Mouse (Mus musculus): ENCODE results near the gene Hrc.

DNA sequence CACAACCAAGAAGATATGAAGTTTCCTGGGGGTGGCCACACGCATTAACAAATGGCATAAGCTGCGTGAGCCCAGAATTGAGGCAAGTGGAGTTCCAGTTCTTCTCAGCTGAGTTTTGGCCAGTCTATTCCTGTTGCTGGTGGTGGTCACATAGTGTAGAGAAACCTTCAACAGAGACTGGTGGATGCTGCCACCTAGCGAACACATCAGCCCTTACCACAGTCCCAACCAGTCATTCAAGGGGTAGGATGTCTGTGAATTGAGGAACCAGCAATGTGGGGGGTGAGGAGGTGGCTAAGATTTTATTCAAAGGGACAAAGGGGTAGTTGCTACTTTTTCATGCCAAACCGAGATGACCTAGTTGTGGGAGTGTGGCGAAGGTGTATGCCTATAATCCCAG is 35.3 kb upstream of the Hrc start:
- TF ChIP-seq CTCF (IDR thresholded peaks at IDR 0.05; ENCODE audit: borderline replicate concordance, control insufficient read depth, extremely low read depth, insufficient read depth, low read length, poor library complexity) = no peak
- no peak for TF ChIP-seq POLR2A (IDR thresholded peaks at IDR 0.05; ENCODE audit: control insufficient read depth, extremely low read depth, insufficient read depth, low read length, poor library complexity)

All from thymus, adult 2 months (tissue).